Mouse (Mus musculus): ENCODE data around the gene Glod5.
"Not testable (repeated sequence)": the region's sequence is repeated elsewhere in the genome, so short reads cannot be mapped to it uniquely, and the experiment has no call there.

Glod5 gene

GRCm38 (mm10) chrX:8018286-8018685 lies at the start of gene Glod5:
Gene Glod5, minus strand, starts transcription at chrX:8018492.
- no peak for DNase-seq (ENCODE audit: low read depth, low spot score)

GRCm38 (mm10) chrX:8051044-8051781 lies 32.9 kb upstream of the Glod5 start:
- DNase-seq (ENCODE audit: low read depth, low spot score) = not testable (repeated sequence)

GRCm38 (mm10) chrX:8033009-8033408 lies 14.7 kb upstream of the Glod5 start:
- peak; percentile 23 for DNase-seq (ENCODE audit: low read depth, low spot score)

GRCm38 (mm10) chrX:8026811-8027210 lies 8.5 kb upstream of the Glod5 start:
- peak; percentile 59 for DNase-seq (ENCODE audit: low read depth, low spot score)

GRCm38 (mm10) chrX:8024795-8025194 lies 6.5 kb upstream of the Glod5 start:
- no peak for DNase-seq (ENCODE audit: low read depth, low spot score)

GRCm38 (mm10) chrX:8020111-8020778 lies 2.0 kb upstream of the Glod5 start:
- DNase-seq (ENCODE audit: low read depth, low spot score) = peak; percentile 38

- peak; percentile 81 for DNase-seq (ENCODE audit: low read depth, low spot score)
These were observed 1.1 kb downstream of the Glod5 start for GRCm38 (mm10) chrX:8017142-8017541.

GRCm38 (mm10) chrX:8015675-8016074 lies 2.6 kb downstream of the Glod5 start:
- DNase-seq (ENCODE audit: low read depth, low spot score) = peak; percentile 23

- no peak for DNase-seq (ENCODE audit: low read depth, low spot score)
These were observed 4.5 kb downstream of the Glod5 start for GRCm38 (mm10) chrX:8013569-8014314.

- no peak for DNase-seq (ENCODE audit: low read depth, low spot score)
These were observed 5.1 kb downstream of the Glod5 start for GRCm38 (mm10) chrX:8013157-8013556.

- DNase-seq (ENCODE audit: low read depth, low spot score) = not testable (repeated sequence)
These were observed 8.9 kb downstream of the Glod5 start for GRCm38 (mm10) chrX:8009356-8009755.

- DNase-seq (ENCODE audit: low read depth, low spot score) = no peak
These were observed 9.7 kb downstream of the Glod5 start for GRCm38 (mm10) chrX:8008543-8008942.

GRCm38 (mm10) chrX:8002971-8003370 lies 15.3 kb downstream of the Glod5 start:
- DNase-seq (ENCODE audit: low read depth, low spot score) = no peak

- DNase-seq (ENCODE audit: low read depth, low spot score) = no peak
These were observed 16.3 kb downstream of the Glod5 start for GRCm38 (mm10) chrX:8002001-8002400.

- peak; percentile 85 for DNase-seq (ENCODE audit: low read depth, low spot score)
These were observed 17.6 kb downstream of the Glod5 start for GRCm38 (mm10) chrX:8000546-8001192.

- DNase-seq (ENCODE audit: low read depth, low spot score) = no peak
These were observed 25.1 kb downstream of the Glod5 start for GRCm38 (mm10) chrX:7993068-7993735.

- no peak for DNase-seq (ENCODE audit: low read depth, low spot score)
These were observed 25.8 kb downstream of the Glod5 start for GRCm38 (mm10) chrX:7992379-7993067.

- DNase-seq (ENCODE audit: low read depth, low spot score) = no peak
These were observed 36.9 kb downstream of the Glod5 start for GRCm38 (mm10) chrX:7981368-7981767.

- no peak for DNase-seq (ENCODE audit: low read depth, low spot score)
These were observed 40.4 kb downstream of the Glod5 start, which contains the start of gene Gata1 for GRCm38 (mm10) chrX:7977892-7978291. Gene Gata1, minus strand, starts transcription at chrX:7978071.

- no peak for DNase-seq (ENCODE audit: low read depth, low spot score)
These were observed 47.0 kb downstream of the Glod5 start for GRCm38 (mm10) chrX:7971292-7971691.

GRCm38 (mm10) chrX:7968899-7969298 lies 49.4 kb downstream of the Glod5 start:
- DNase-seq (ENCODE audit: low read depth, low spot score) = no peak

All from 3T3-L1 (cell line).